In the genomic region with DNA sequence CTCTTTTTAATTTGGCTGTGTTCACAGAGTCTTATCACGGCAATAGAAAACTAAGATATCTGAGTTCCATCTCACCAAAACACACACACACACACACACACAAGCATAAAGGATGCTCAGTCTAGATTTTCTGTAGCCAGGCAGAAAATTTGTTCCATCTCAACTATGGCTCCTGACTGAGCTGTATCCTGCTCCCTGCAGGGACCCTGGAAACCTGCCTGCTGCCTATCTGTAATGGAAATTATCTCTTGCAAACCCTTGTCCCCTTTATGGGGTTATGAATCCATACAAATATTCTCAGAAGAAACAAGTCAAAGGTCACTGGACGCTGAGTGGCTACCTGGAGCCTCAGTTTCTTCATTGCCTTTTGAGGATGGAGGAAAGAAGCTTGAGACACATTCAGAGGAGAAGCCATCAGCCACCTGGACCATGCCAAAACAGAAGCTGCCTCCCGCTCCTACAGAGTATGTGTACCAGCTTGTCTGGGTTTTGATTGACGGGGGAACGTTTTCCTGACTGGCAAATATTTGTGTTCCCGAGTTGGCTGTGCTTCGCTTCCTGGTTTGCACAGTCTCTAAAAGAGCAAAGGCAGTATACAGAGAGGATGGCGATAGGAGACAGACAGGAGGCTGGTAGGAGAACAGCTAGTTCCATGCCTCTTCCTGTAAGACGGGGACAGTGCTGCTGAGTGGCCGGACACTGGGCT, we compare ENCODE assay signal across 15 mouse cellular contexts. TPM values are rescaled to one million over a fixed set of nuclear protein-coding genes. Genes with fewer than 3 reads are reported as not detected.
DNase-seq lines count a peak whose midpoint lies in the region; ATAC-seq and TF ChIP-seq lines count a peak whose summit lies in the region.
"Had no signal": no experiment of that assay in that cellular context is flagged by ENCODE, and none has a peak within 500 bp of the region (broad histone marks: within the 10 kb centered on the region; RNA-seq: fewer than 3 reads in every experiment).

No protein-coding gene starts in this region.

- 0 out of 2 replicates have a peak, but pooled peaks cover 5% of the 10 kb centered on the region for H3K36me3 ChIP-seq in embryonic facial prominence, embryonic 13.5 days
- peaks cover 10% of the 10 kb centered on the region for H3K36me3 ChIP-seq in embryonic facial prominence, embryonic 10.5 days (replicated peaks)
- H3K36me3 ChIP-seq in liver, embryonic 11.5 days (ENCODE audit: control insufficient read depth, insufficient read depth, low read length), result peaks cover 9% of the 10 kb centered on the region; the same call in 1 of the 2 replicates
- no peaks in the 10 kb centered on the region for H3K36me3 ChIP-seq in midbrain, embryonic 11.5 days (ENCODE audit: control insufficient read depth, insufficient read depth, low read length)
- no peaks in the 10 kb centered on the region for H3K36me3 ChIP-seq in kidney, embryonic 15.5 days
- H3K36me3 ChIP-seq: hindbrain, embryonic 12.5 days had no signal

- peaks cover 16% of the 10 kb centered on the region for H3K4me1 ChIP-seq in embryonic facial prominence, embryonic 13.5 days
- H3K4me1 ChIP-seq in embryonic facial prominence, embryonic 10.5 days, result peaks cover 43% of the 10 kb centered on the region
- peaks cover 20% of the 10 kb centered on the region for H3K4me1 ChIP-seq in liver, embryonic 11.5 days (replicated peaks; ENCODE audit: control insufficient read depth, insufficient read depth, low read length)
- H3K4me1 ChIP-seq in midbrain, embryonic 11.5 days (ENCODE audit: control insufficient read depth, insufficient read depth, low read length), result peaks cover 8% of the 10 kb centered on the region
- H3K4me1 ChIP-seq in kidney, embryonic 15.5 days, result peaks cover 28% of the 10 kb centered on the region

- no peak overlapping the region for H3K4me2 ChIP-seq in embryonic facial prominence, embryonic 13.5 days
- peak overlapping the region; percentile 10; the same call in 1 of the 2 replicates for H3K4me2 ChIP-seq in liver, embryonic 11.5 days
- no peak overlapping the region for H3K4me2 ChIP-seq in midbrain, embryonic 11.5 days
- no peak overlapping the region for H3K4me2 ChIP-seq in kidney, embryonic 15.5 days
- H3K4me2 ChIP-seq: hindbrain, embryonic 12.5 days had no signal

- no peak for DNase-seq in embryonic facial prominence, embryonic 10.5 days (ENCODE audit: low spot score)
- DNase-seq in layer of hippocampus, adult 9-11 months, result peak; percentile 76
- DNase-seq in layer of hippocampus, adult 11-12 months (ENCODE audit: low spot score), result no peak
- peak; percentile 80 for DNase-seq in brain, embryonic 14.5 days (ENCODE audit: low read depth)
- DNase-seq in liver, embryonic 11.5 days (ENCODE audit: low spot score), result no peak
- no peak for DNase-seq in midbrain, embryonic 11.5 days (ENCODE audit: low spot score, missing footprints)
- DNase-seq: adrenal gland, postnatal 14 days; heart, adult 11 months; kidney, adult 8-10 months; kidney, postnatal 4 days; thymus, postnatal 14 days had no signal

- no peak for TF ChIP-seq CTCF in brain, embryonic 14.5 days (IDR thresholded peaks at IDR 0.05; ENCODE audit: borderline replicate concordance, extremely low read depth, insufficient read depth, insufficient read length)

- peak overlapping the region; percentile 33; the same call in 1 of the 2 replicates for H3K27ac ChIP-seq in embryonic facial prominence, embryonic 13.5 days
- no peak overlapping the region for H3K27ac ChIP-seq in embryonic facial prominence, embryonic 10.5 days (replicated peaks)
- H3K27ac ChIP-seq in liver, embryonic 11.5 days (ENCODE audit: low read depth, low read length), result no peak overlapping the region
- H3K27ac ChIP-seq in midbrain, embryonic 11.5 days (ENCODE audit: low read depth, low read length), result no peak overlapping the region
- no peak overlapping the region for H3K27ac ChIP-seq in kidney, embryonic 15.5 days
- H3K27ac ChIP-seq: hindbrain, embryonic 12.5 days had no signal

- H3K27me3 ChIP-seq in embryonic facial prominence, embryonic 13.5 days, result no peaks in the 10 kb centered on the region
- peaks cover 7% of the 10 kb centered on the region; the same call in 1 of the 2 replicates for H3K27me3 ChIP-seq in embryonic facial prominence, embryonic 10.5 days (replicated peaks; ENCODE audit: low read depth, poor library complexity, severe bottlenecking)
- H3K27me3 ChIP-seq in liver, embryonic 11.5 days (replicated peaks; ENCODE audit: control insufficient read depth, insufficient read depth, low read length), result no peaks in the 10 kb centered on the region
- H3K27me3 ChIP-seq in midbrain, embryonic 11.5 days (ENCODE audit: control insufficient read depth, insufficient read depth, low read length), result no peaks in the 10 kb centered on the region
- H3K27me3 ChIP-seq in kidney, embryonic 15.5 days, result no peaks in the 10 kb centered on the region
- H3K27me3 ChIP-seq: hindbrain, embryonic 12.5 days had no signal

- 63% methylated on average over 10 of the region's 10 CpGs for WGBS in embryonic facial prominence, embryonic 13.5 days
- WGBS in embryonic facial prominence, embryonic 10.5 days, result 76% methylated on average over 10 of the region's 10 CpGs
- 73% methylated on average over 10 of the region's 10 CpGs for WGBS in liver, embryonic 11.5 days
- WGBS in midbrain, embryonic 11.5 days, result 85% methylated on average over 10 of the region's 10 CpGs
- WGBS in kidney, embryonic 15.5 days, result 67% methylated on average over 10 of the region's 10 CpGs

- ATAC-seq in embryonic facial prominence, embryonic 13.5 days (ENCODE audit: insufficient number of reproducible peaks, insufficient read depth, low FRiP score, low TSS enrichment, low read depth), result no peak
- ATAC-seq in liver, embryonic 11.5 days (replicated peaks; ENCODE audit: low FRiP score), result no peak
- no peak for ATAC-seq in midbrain, embryonic 11.5 days (ENCODE audit: low FRiP score)
- no peak for ATAC-seq in kidney, embryonic 15.5 days (replicated peaks; ENCODE audit: low FRiP score)
- ATAC-seq: inflammation-experienced regulatory T-cells, adult 6 months had no signal

- 0 out of 2 replicates have a peak overlapping the region, but pooled peaks have one; percentile 21 for H3K9ac ChIP-seq in embryonic facial prominence, embryonic 13.5 days
- H3K9ac ChIP-seq in liver, embryonic 11.5 days (ENCODE audit: low read depth, low read length), result no peak overlapping the region
- H3K9ac ChIP-seq in midbrain, embryonic 11.5 days (ENCODE audit: low read length), result no peak overlapping the region
- H3K9ac ChIP-seq in kidney, embryonic 15.5 days, result no peak overlapping the region
- H3K9ac ChIP-seq: hindbrain, embryonic 12.5 days had no signal

- TF ChIP-seq POLR2A in brain, embryonic 14.5 days (IDR thresholded peaks at IDR 0.05; ENCODE audit: borderline replicate concordance, extremely low read depth, insufficient read depth, insufficient read length, poor library complexity, severe bottlenecking), result no peak

- no peak overlapping the region for H3K4me3 ChIP-seq in embryonic facial prominence, embryonic 13.5 days
- H3K4me3 ChIP-seq in embryonic facial prominence, embryonic 10.5 days, result no peak overlapping the region
- H3K4me3 ChIP-seq in liver, embryonic 11.5 days (ENCODE audit: low read depth, low read length), result no peak overlapping the region
- no peak overlapping the region for H3K4me3 ChIP-seq in midbrain, embryonic 11.5 days (ENCODE audit: low read depth, low read length)
- H3K4me3 ChIP-seq in kidney, embryonic 15.5 days (replicated peaks), result no peak overlapping the region
- H3K4me3 ChIP-seq: hindbrain, embryonic 12.5 days had no signal

- no peaks in the 10 kb centered on the region for H3K9me3 ChIP-seq in embryonic facial prominence, embryonic 13.5 days
- no peaks in the 10 kb centered on the region for H3K9me3 ChIP-seq in embryonic facial prominence, embryonic 10.5 days
- H3K9me3 ChIP-seq in liver, embryonic 11.5 days (ENCODE audit: control insufficient read depth, low read length), result no peaks in the 10 kb centered on the region
- 0 out of 2 replicates have a peak, but pooled peaks cover 2% of the 10 kb centered on the region for H3K9me3 ChIP-seq in midbrain, embryonic 11.5 days (ENCODE audit: control insufficient read depth, low read length)
- no peaks in the 10 kb centered on the region for H3K9me3 ChIP-seq in kidney, embryonic 15.5 days (replicated peaks)
- H3K9me3 ChIP-seq: hindbrain, embryonic 12.5 days had no signal

RNA-seq across cellular contexts. Expression of gene Gins2, which starts 2.6 kb away (rescaled TPM):
- polyA plus RNA-seq in embryonic facial prominence, embryonic 13.5 days (2015; fragmentation: Nextera tagmentation; extraction: Ambion mirVana), result 98.6 and 111 TPM in 2 replicates
- 156 TPM in 2 replicates for polyA plus RNA-seq in embryonic facial prominence, embryonic 10.5 days (2016; fragmentation: Nextera tagmentation; extraction: Ambion mirVana)
- polyA plus RNA-seq in brain, embryonic 14.5 days (2012; rRNA removed), result 22.9 and 37.8 TPM in 2 replicates
- 125 and 127 TPM in 2 replicates for polyA plus RNA-seq in liver, embryonic 11.5 days (2014; fragmentation: Nextera tagmentation; extraction: Ambion mirVana)
- polyA plus RNA-seq in midbrain, embryonic 11.5 days (2014; fragmentation: Nextera tagmentation; extraction: Ambion mirVana), result 113 and 120 TPM in 2 replicates
- 107 and 110 TPM in 2 replicates for polyA plus RNA-seq in kidney, embryonic 15.5 days (2015; fragmentation: Nextera tagmentation; extraction: Ambion mirVana)

RNA-seq across cellular contexts. Expression of gene 1190005I06Rik, which starts 55.7 kb away (rescaled TPM):
- 14.8 and 15.9 TPM in 2 replicates for polyA plus RNA-seq in embryonic facial prominence, embryonic 13.5 days (2015; fragmentation: Nextera tagmentation; extraction: Ambion mirVana)
- polyA plus RNA-seq in embryonic facial prominence, embryonic 10.5 days (2016; fragmentation: Nextera tagmentation; extraction: Ambion mirVana), result 2.9 and 3.8 TPM in 2 replicates
- polyA plus RNA-seq in brain, embryonic 14.5 days (2012; rRNA removed), result 6.0 and 7.4 TPM in 2 replicates
- polyA plus RNA-seq in liver, embryonic 11.5 days (2014; fragmentation: Nextera tagmentation; extraction: Ambion mirVana), result 1.6 and 4.1 TPM in 2 replicates
- 2.9 and 4.4 TPM in 2 replicates for polyA plus RNA-seq in midbrain, embryonic 11.5 days (2014; fragmentation: Nextera tagmentation; extraction: Ambion mirVana)
- 3.0 and 4.0 TPM in 2 replicates for polyA plus RNA-seq in kidney, embryonic 15.5 days (2015; fragmentation: Nextera tagmentation; extraction: Ambion mirVana)

Comparison
In these comparisons a context has a peak if more than half of its experiments do, and no peak if none do; other contexts are left out.
1. DNase-seq: peak in layer of hippocampus, adult 9-11 months (single experiment) and brain, embryonic 14.5 days (single experiment); none in embryonic facial prominence, embryonic 10.5 days (single experiment), layer of hippocampus, adult 11-12 months (single experiment), liver, embryonic 11.5 days (single experiment) and midbrain, embryonic 11.5 days (single experiment).